Mouse (Mus musculus): ENCODE results near the gene Grip1. TPM values are rescaled to one million over a fixed set of nuclear protein-coding genes. Genes with fewer than 3 reads are reported as not detected.

Grip1 gene
- polyA plus RNA-seq, 1 experiment from 2014 or later: 0.92 TPM

GRCm38 (mm10) chr10:119564862-119565261 is 111.2 kb downstream of the Grip1 start:
- no peak for DNase-seq (ENCODE audit: low spot score)

- DNase-seq (ENCODE audit: low spot score): no peak
These were observed 119.5 kb downstream of the Grip1 start for GRCm38 (mm10) chr10:119573134-119573533.

- no peak for DNase-seq (ENCODE audit: low spot score)
These were observed 122.2 kb downstream of the Grip1 start for GRCm38 (mm10) chr10:119575780-119576179.

GRCm38 (mm10) chr10:119580024-119580423 is 126.4 kb downstream of the Grip1 start:
- DNase-seq (ENCODE audit: low spot score): no peak

- no peak for DNase-seq (ENCODE audit: low spot score)
These were observed 131.0 kb downstream of the Grip1 start for GRCm38 (mm10) chr10:119584666-119585065.

- DNase-seq (ENCODE audit: low spot score): no peak
These were observed 133.3 kb downstream of the Grip1 start for GRCm38 (mm10) chr10:119586976-119587375.

- DNase-seq (ENCODE audit: low spot score): no peak
These were observed 143.2 kb downstream of the Grip1 start for GRCm38 (mm10) chr10:119596822-119597221.

GRCm38 (mm10) chr10:119607501-119607900 is 153.9 kb downstream of the Grip1 start:
- no peak for DNase-seq (ENCODE audit: low spot score)

- DNase-seq (ENCODE audit: low spot score): no peak
These were observed 155.4 kb downstream of the Grip1 start for GRCm38 (mm10) chr10:119608998-119609397.

- DNase-seq (ENCODE audit: low spot score): peak; percentile 7
These were observed 156.8 kb downstream of the Grip1 start for GRCm38 (mm10) chr10:119610279-119610895.

- DNase-seq (ENCODE audit: low spot score): no peak
These were observed 158.4 kb downstream of the Grip1 start for GRCm38 (mm10) chr10:119612034-119612433.

GRCm38 (mm10) chr10:119614726-119615125 is 161.1 kb downstream of the Grip1 start:
- DNase-seq (ENCODE audit: low spot score): no peak

- no peak for DNase-seq (ENCODE audit: low spot score)
These were observed 161.7 kb downstream of the Grip1 start for GRCm38 (mm10) chr10:119615240-119615885.

GRCm38 (mm10) chr10:119616078-119616477 is 162.4 kb downstream of the Grip1 start:
- no peak for DNase-seq (ENCODE audit: low spot score)

GRCm38 (mm10) chr10:119628656-119629055 is 175.0 kb downstream of the Grip1 start:
- DNase-seq (ENCODE audit: low spot score): no peak

GRCm38 (mm10) chr10:119630401-119630800 is 176.8 kb downstream of the Grip1 start:
- no peak for DNase-seq (ENCODE audit: low spot score)

- no peak for DNase-seq (ENCODE audit: low spot score)
These were observed 178.3 kb downstream of the Grip1 start for GRCm38 (mm10) chr10:119631966-119632365.

GRCm38 (mm10) chr10:119634544-119634943 is 180.9 kb downstream of the Grip1 start:
- DNase-seq (ENCODE audit: low spot score): no peak

- DNase-seq (ENCODE audit: low spot score): no peak
These were observed 186.9 kb downstream of the Grip1 start for GRCm38 (mm10) chr10:119640534-119640933.

GRCm38 (mm10) chr10:119641011-119641410 is 187.4 kb downstream of the Grip1 start:
- no peak for DNase-seq (ENCODE audit: low spot score)

- DNase-seq (ENCODE audit: low spot score): no peak
These were observed 190.7 kb downstream of the Grip1 start for GRCm38 (mm10) chr10:119644289-119644688.

- peak; percentile 14 for DNase-seq (ENCODE audit: low spot score)
These were observed 193.1 kb downstream of the Grip1 start for GRCm38 (mm10) chr10:119646500-119647439.

Data from thymus, postnatal 0 days (tissue).